Mouse (Mus musculus) cerebral cortex, adult 2 months (tissue): Measurements from ENCODE around the gene Gm20683.

Experiments used
- WGBS: fragments of 180-500 bp; shearing (Covaris S2); methylation state at CpG from one replicate; pipeline ENCODE4 v1.1.7; 2018; 5-methylcytosine and 5-hydroxymethylcytosine counted together

Gene Gm20683

GRCm38 (mm10) chr17:25873405-25874147 lies 32.0 kb upstream of the Gm20683 start:
- 79% methylated on average over 11 of the region's 11 CpGs for WGBS

- 94% methylated on average over 3 of the region's 3 CpGs for WGBS
These were observed 31.1 kb upstream of the Gm20683 start for GRCm38 (mm10) chr17:25872676-25873075.

DNA sequence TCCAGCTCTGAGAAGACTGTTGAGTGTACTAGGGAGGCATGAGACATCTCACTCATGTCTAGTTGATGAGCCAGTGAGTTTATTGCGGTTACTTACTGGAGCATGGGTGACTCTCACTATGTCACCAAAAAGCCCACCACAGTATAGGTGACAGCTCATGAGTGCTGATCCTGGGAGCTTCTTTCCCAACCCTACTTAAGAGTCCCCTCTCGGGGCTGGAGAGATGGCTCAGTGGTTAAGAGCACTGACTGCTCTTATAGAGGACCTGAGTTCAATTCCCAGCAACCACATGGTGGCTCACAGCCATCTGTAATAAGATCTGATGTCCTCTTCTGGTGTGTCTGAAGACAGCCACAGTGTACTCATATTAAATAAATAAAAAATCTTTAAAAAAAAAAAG lies 28.4 kb upstream of the Gm20683 start:
- WGBS, result 86% methylated on average over 2 of the region's 2 CpGs

DNA sequence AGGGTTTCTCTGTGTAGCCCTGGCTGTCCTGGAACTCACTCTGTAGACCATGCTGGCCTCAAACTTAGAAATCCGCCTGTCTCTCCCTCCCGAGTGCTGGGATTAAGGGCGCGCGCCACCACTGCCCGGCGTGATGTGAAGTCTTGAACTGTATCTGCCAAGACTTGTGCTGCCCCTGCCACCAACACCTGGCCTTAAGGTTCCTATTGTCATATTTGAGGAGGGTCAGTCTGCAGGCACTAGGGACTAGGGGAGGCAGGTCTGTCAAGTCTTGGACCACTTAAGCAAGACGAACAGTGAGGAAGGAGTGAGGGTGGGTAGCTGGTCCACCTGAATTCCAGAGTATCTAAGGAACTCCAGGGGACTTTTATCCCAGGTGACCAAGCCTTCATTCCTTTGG lies 27.9 kb upstream of the Gm20683 start:
- 90% methylated on average over 8 of the region's 8 CpGs for WGBS

GRCm38 (mm10) chr17:25868601-25869191 lies 27.1 kb upstream of the Gm20683 start, which contains the start of gene Mcrip2:
Gene Mcrip2 (minus strand): TSS chr17:25868764.
- 0% methylated on average over 24 of the region's 24 CpGs for WGBS

DNA sequence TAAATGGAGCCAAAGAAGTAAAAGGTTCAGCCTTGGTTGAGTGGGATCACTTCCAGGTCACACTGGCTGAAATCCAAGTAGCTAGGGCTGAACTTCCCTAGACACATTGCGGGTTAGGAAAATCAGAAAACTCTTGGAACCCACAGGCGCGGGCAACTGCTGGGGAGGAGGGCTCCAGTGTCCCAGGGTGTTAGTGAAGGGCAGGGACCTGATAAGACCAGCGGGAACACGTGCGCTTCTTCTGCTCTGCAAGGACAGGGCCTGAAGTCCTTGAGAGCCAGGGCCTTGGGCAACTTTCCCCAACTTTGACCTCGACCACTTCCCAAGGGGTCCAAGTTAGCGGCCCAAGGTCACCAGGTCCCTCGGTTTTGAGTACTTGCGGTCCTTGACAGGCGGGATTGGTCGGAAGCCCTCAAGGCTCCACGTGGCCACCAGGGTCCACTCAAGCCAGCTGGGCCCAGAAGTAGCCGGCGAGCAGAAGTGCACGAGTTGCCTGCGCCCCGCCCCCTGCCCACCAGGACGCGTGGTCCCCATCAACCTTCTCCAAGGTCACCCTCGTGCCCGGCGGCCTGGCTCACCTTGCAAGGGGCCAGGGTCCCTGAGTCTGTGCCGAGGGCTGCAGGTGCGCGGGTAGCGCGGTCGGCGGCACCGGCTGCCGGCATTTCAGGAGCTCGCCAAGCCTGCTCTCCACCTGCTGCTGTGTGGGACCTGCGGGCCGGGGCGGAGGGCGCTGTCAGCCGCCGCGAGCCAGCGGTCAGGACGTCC lies 26.5 kb upstream of the Gm20683 start:
- WGBS, result under 1% methylated on average over 42 of the region's 42 CpGs

DNA sequence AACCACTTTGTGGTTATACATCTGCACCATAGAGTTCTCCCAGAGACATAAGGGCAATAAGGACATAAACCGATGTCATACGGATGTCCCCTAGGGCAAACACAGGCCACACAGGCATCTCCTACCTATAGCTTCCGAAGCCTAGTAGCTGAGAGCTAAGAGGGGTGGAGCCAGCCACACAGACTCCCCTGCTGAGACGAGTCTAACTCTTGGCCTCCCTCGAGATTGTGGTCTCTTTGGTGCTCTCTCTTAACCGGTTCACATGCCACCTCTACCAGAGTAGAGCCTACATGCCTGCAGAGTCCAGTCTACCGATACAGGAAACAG lies 25.9 kb upstream of the Gm20683 start:
- 12% methylated on average over 7 of the region's 7 CpGs for WGBS

- WGBS, result 92% methylated on average over 3 of the region's 3 CpGs
These were observed 24.6 kb upstream of the Gm20683 start for GRCm38 (mm10) chr17:25866172-25866571.

GRCm38 (mm10) chr17:25865288-25865687 lies 23.7 kb upstream of the Gm20683 start:
- WGBS, result 92% methylated on average over 11 of the region's 11 CpGs

DNA sequence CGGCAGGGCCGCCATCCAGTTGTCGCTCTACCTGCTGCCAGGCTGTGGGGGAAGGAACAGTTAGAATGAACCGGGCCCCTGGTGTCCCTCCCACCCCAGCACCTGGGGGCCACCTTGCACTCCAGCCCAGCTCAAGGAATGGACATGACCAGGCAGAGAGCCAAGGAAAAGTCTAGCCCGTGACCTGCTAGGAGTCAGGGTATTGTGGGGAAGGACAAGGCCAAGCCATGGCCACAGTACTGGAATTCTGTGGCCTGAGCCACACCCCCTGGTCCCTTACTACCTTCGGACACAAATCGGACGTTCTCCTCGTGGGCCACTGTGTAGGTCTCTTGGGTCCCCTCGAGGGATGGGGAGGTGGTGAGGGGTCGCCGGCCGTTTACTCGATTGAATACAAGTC lies 22.7 kb upstream of the Gm20683 start:
- 91% methylated on average over 14 of the region's 14 CpGs for WGBS

GRCm38 (mm10) chr17:25863681-25864080 lies 22.1 kb upstream of the Gm20683 start:
- 90% methylated on average over 6 of the region's 6 CpGs for WGBS

DNA sequence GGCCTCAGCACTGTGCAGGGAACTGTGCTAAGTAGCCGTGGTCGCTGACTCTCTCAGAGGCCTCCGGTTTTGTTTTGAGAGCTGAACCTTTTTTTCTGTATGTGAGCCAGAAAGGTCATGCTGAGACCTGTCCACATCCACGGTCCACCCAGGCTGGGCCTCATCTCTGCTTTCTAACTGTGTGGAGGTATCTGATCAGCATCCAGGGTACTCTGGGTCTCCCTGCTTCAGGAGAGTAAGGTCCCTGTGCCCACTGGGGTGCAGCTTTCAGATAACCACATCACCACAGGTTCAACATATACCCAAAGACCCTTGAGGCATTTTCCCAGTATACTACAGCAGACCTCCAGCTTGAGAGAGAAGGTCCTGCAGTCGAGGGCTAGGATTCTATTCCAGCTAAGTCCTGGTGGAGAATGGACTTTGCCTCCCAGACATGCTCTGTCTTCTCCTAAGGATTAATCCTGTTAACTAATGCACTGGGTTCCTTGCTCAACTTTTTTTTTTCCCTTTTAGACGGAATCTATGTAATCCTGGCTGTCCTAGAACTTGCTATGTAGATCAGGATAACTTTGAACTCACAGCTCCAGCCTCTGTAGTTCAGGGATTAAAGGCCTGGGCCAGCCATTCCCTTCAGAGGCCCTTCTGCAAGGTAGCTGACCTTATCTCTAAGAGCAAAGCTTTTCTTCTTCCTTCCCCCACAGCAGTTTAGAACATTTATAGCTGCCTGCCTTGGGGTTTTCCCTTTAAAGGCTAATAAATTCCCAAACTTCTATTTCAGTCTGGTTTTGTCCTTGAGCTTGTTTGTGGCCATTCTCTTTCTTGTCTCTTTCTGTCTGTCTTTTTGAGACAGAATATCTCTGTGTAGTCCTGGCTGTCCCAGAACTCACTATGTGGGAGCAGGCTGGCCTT lies 20.4 kb upstream of the Gm20683 start:
- WGBS, result 8% methylated on average over 6 of the region's 6 CpGs

DNA sequence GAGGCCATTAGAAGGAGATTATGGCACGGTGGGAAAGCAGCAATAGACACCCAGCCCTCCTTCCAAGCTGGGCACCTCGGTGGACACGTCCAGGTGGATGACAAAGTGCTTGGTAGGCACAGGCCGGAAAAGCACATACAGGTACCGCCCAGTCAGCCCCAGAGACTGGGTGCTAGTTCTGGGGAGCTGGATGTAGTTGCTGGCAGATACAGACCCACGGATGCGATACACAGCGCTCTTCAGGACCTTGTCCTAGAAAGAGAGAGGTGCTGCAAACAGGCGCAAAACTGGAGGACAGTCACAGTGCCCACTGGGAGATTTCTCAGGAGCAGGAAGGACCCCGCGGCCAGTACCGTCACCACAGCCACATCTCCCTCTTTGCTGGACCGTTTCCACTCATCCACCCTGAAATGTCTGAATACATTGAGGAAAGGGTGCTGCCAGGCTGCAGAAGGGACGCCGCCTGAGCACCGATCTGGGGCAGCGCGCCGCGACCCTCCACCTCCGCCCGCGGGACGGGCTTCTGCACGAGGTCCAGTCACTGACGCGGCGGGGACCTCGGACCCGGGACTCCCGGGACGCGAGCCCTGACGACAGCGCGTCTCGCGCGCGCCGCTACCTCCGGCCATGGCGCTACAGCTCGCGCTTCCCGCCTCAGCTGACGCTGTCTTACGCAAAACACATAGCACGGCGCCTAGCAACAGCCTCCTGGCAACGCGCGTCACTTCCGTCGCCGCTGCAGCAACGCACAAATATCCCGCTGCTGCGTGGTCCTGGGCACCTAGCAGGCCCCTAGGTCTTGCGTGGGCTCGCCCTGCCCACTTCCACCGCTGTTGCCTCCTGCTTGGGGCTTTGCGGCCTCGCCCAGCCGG lies 19.5 kb upstream of the Gm20683 start, which contains the start of gene Wdr90:
Gene Wdr90, minus strand, starts transcription at position 670 of the 872 bp plus-strand sequence.
- WGBS, result 2% methylated on average over 65 of the region's 65 CpGs

GRCm38 (mm10) chr17:25860229-25860628 lies 18.7 kb upstream of the Gm20683 start:
- 91% methylated on average over 6 of the region's 6 CpGs for WGBS

GRCm38 (mm10) chr17:25844396-25844901 lies 2.9 kb upstream of the Gm20683 start, which contains the start of gene Rhot2:
Gene Rhot2 (minus strand): TSS chr17:25844851.
- under 1% methylated on average over 21 of the region's 21 CpGs for WGBS

DNA sequence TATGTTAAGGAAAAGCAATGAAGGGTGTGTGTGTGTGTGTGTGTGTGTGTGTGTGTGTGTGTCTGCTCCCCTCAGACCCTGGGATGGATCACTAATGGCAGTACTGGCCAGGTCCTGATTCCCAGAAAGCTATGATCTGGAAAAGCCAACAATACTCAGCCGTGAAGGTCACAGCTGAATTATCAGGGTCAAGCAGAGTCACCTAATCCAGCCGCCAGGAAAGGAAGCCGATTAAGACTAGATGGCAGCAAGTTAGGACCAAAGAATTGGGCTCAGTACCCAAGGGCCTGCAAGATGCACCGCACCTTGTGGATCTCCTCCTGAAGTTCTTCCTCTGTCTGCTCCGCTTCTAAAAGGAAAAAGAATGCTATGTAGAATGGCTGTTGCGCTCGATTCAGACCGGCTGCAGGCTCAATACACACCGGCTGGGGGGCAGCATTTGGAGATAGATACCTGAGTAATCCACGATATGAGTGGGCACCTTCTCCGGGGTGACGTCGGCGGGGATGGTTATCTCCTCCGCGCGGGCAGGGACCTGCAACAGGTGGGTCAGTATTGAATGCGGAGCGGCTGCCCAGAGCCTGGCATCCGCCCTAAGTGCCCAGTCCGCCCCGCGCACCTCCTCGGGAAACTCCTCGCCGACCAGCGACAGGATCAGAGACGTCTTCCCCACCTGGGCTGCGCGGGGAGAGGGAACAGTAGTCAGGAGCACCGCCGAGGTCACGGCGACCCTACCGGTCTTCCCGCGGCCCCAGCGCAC lies 2.3 kb upstream of the Gm20683 start:
- 1% methylated on average over 38 of the region's 38 CpGs for WGBS

DNA sequence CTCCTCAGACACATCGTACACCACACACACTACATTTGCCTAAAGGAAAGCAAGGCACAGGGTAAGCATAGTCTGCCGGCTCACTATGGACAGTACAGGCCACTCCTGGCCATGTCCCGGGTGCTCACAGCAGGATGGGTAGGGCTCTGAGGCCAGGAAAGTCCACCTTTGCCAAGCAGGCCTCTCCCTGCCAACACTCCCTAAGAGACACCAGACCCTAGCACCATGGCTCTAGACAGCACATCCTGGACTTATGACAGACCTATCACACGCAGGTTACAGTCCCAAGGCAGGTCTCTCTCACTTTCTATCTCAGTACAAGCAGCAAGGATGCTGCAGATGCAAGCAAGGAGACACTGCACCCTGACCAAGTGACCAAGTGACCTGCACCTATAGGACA lies 1.6 kb upstream of the Gm20683 start:
- WGBS, result 88% methylated on average over 4 of the region's 4 CpGs

DNA sequence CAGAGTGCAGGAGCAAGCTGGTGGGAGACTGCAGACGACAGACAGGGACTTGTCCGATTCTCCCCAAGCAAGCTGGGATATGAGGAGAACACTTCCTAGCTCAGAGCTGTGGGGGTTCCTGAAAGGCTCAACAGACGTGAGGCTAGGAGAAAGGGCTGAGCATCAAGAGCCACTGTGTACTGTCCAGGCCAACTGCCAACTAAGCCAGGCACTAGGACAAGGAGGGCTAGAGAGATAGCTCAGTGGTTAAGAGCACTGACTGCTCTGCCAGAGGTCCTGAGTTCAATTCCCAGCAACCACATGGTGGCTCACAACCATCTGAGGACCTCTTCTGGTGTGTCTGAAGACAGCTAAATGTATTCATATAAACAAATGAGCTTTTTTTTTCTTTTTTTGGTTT lies 946 bp upstream of the Gm20683 start:
- 56% methylated on average over 3 of the region's 3 CpGs for WGBS

DNA sequence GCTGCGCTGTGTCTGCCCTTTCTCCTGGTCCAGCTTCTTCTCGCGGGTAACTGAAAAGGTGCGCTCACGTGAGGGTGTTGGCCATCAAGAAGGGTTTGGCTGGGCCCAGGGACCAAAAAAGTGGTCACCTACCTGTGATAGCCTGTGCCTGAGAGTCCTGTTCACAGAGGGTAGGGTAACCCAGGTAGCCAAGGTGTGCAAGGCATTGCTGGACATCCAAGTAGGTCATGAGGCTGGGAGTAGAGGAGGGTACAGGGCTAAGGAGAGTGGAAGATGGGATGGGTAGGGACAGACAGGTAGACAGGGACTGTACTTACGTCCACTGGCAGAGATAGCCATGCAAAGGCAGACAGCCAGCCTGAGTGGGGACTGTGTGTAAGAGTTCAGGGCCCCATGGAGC lies 1.0 kb downstream of the Gm20683 start:
- 96% methylated on average over 6 of the region's 6 CpGs for WGBS
